Mouse (Mus musculus): ENCODE measurements around the gene Zfp985.
"Not testable (repeated sequence)": the region's sequence is repeated elsewhere in the genome, so short reads cannot be mapped to it uniquely, and the experiment has no call there.

Zfp985 gene

DNA sequence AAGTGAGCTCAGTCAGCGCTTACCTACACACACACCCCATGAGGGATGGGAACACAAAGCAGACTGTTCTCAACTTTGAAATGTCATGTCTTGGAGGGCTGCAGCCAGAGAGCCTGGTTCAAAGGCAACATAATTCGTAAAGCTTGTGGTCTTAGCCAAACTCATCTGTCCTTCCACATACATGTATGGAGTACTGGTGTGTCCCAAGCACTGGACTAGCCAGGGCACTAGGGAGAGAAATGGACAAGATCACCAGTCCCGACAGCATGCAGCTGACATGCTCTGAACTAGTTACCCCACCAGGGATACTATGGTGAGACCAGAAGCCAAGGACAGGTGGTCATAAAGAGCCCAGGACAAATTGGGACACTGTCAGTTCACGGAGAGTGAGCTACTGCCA is 50.7 kb downstream of the Zfp985 start:
- DNase-seq (ENCODE audit: inconsistent ontology term): no peak

- DNase-seq (ENCODE audit: inconsistent ontology term): no peak
These were observed 52.4 kb downstream of the Zfp985 start for GRCm38 (mm10) chr4:147605521-147605920.

- DNase-seq (ENCODE audit: inconsistent ontology term): not testable (repeated sequence)
These were observed 53.4 kb downstream of the Zfp985 start for GRCm38 (mm10) chr4:147606511-147606910.

GRCm38 (mm10) chr4:147633818-147634262 is 80.8 kb downstream of the Zfp985 start:
- not testable (repeated sequence) for DNase-seq (ENCODE audit: inconsistent ontology term)
